Mouse (Mus musculus) spleen, adult 2 months (tissue): Measurements from ENCODE around the gene Mis18a. TPM values are rescaled to one million over a fixed set of nuclear protein-coding genes. Genes with fewer than 3 reads are reported as not detected.

Experiments used
- DNase-seq, 2 experiments: peaks; one replicate each; pipeline versions ENCODE4 v3.0.0 to v3.0.0-alpha.2; 2012 to 2021; ENCODE audit warnings: low spot score in 2 of 2, low read depth in 1 of 2
- H3K27ac ChIP-seq: fragments of 200-500 bp; 2 replicates; pipeline ENCODE4 v1.5.1; 2012; ENCODE audit warnings: low read length, inconsistent platforms; ENCODE audit not compliant: insufficient read depth
- H3K27me3 ChIP-seq: fragments of 200-500 bp; 2 replicates; pipeline ENCODE4 v1.6.1; 2012; ENCODE audit warnings: mild to moderate bottlenecking, moderate library complexity, low read length, inconsistent platforms; ENCODE audit not compliant: control insufficient read depth, insufficient read depth
- H3K36me3 ChIP-seq: fragments of 200-500 bp; 2 replicates; pipeline ENCODE4 v1.6.1; 2012; ENCODE audit warnings: mild to moderate bottlenecking, low read length, inconsistent platforms; ENCODE audit not compliant: control insufficient read depth, insufficient read depth
- H3K4me1 ChIP-seq: fragments of 200-500 bp; 2 replicates; pipeline ENCODE4 v1.6.1; 2011; ENCODE audit warnings: inconsistent platforms; ENCODE audit not compliant: control insufficient read depth, insufficient read depth, insufficient read length
- H3K4me3 ChIP-seq: fragments of 200-500 bp; 2 replicates; pipeline ENCODE4 v1.5.1; 2011; ENCODE audit warnings: mild to moderate bottlenecking, inconsistent platforms; ENCODE audit not compliant: insufficient read depth, insufficient read length; ENCODE audit errors: extremely low read depth
- CTCF ChIP-seq: fragments of 200-500 bp; IDR thresholded peaks from 2 replicates; pipeline ENCODE4 v1.5.1; 2011; ENCODE audit warnings: mild to moderate bottlenecking, inconsistent platforms; ENCODE audit not compliant: insufficient read depth, insufficient read length, insufficient replicate concordance; ENCODE audit errors: extremely low read depth
- POLR2A ChIP-seq: fragments of 200-500 bp; IDR thresholded peaks from 2 replicates; pipeline ENCODE4 v1.6.1; 2011; ENCODE audit warnings: low read depth, low read length, inconsistent platforms
- WGBS: fragments of 180-500 bp; shearing (Covaris S2); methylation state at CpG from one replicate; pipeline ENCODE4 v1.1.7; 2018; 5-methylcytosine and 5-hydroxymethylcytosine counted together
- polyA plus RNA-seq: library from polyadenylated mRNA; depleted of rRNA; stranded (reverse); fragments of >200 nt; gene quantifications from 2 replicates; pipeline ENCODE4 v1.2.3, GENCODE M21; 2012

Gene Mis18a
- polyA plus RNA-seq, 1 experiment, result 14.6 TPM

GRCm38 (mm10) chr16:90693625-90694024 is 33.6 kb downstream of the Mis18a start:
- Histone ChIP-seq H3K4me3 (no peak overlapping the region), H3K27me3 (no peaks in the 10 kb centered on the region), H3K4me1 (no peaks in the 10 kb centered on the region), H3K27ac (no peak overlapping the region), H3K36me3 (no peaks in the 10 kb centered on the region)
- TF ChIP-seq POLR2A (no peak), CTCF (no peak)
- 91% methylated on average over 5 of the region's 5 CpGs for WGBS
- no peak for DNase-seq

GRCm38 (mm10) chr16:90692704-90693385 is 34.4 kb downstream of the Mis18a start:
- Histone ChIP-seq H3K4me3 (no peak overlapping the region), H3K36me3 (no peaks in the 10 kb centered on the region), H3K27ac (no peak overlapping the region), H3K27me3 (no peaks in the 10 kb centered on the region), H3K4me1 (no peaks in the 10 kb centered on the region)
- TF ChIP-seq POLR2A (no peak), CTCF (no peak)
- DNase-seq, result no peak
- 71% methylated on average over 15 of the region's 15 CpGs for WGBS

- Histone ChIP-seq H3K27ac (no peak overlapping the region), H3K4me1 (no peaks in the 10 kb centered on the region), H3K27me3 (no peaks in the 10 kb centered on the region), H3K4me3 (no peak overlapping the region), H3K36me3 (no peaks in the 10 kb centered on the region)
- WGBS, result 80% methylated on average over 12 of the region's 12 CpGs
- TF ChIP-seq POLR2A, result no peak
- no peak for TF ChIP-seq CTCF
- no peak for DNase-seq
Observed at GRCm38 (mm10) chr16:90687687-90688263, 39.4 kb downstream of the Mis18a start.

- DNase-seq, result no peak
- Histone ChIP-seq H3K4me1 (no peaks in the 10 kb centered on the region), H3K27ac (no peak overlapping the region), H3K4me3 (no peak overlapping the region), H3K27me3 (no peaks in the 10 kb centered on the region), H3K36me3 (no peaks in the 10 kb centered on the region)
- 55% methylated on average over 5 of the region's 5 CpGs for WGBS
- TF ChIP-seq CTCF (no peak), POLR2A (no peak)
Observed at GRCm38 (mm10) chr16:90687011-90687410, 40.2 kb downstream of the Mis18a start.

GRCm38 (mm10) chr16:90684092-90684491 is 43.1 kb downstream of the Mis18a start:
- Histone ChIP-seq H3K4me3 (no peak overlapping the region), H3K27ac (no peak overlapping the region), H3K27me3 (no peaks in the 10 kb centered on the region), H3K36me3 (no peaks in the 10 kb centered on the region), H3K4me1 (no peaks in the 10 kb centered on the region)
- TF ChIP-seq CTCF (no peak), POLR2A (no peak)
- WGBS, result 78% methylated on average over 5 of the region's 5 CpGs
- DNase-seq, result no peak

- no peaks in the 10 kb centered on the region for H3K27me3 ChIP-seq
- no peaks in the 10 kb centered on the region for H3K36me3 ChIP-seq
- no peaks in the 10 kb centered on the region for H3K4me1 ChIP-seq
- WGBS, result 90% methylated on average over 16 of the region's 16 CpGs
- TF ChIP-seq POLR2A (no peak), CTCF (no peak)
- no peak for DNase-seq
- H3K4me3 ChIP-seq, result no peak overlapping the region
- H3K27ac ChIP-seq, result no peak overlapping the region
Observed at GRCm38 (mm10) chr16:90679984-90680383, 47.2 kb downstream of the Mis18a start.

- Histone ChIP-seq H3K27me3 (no peaks in the 10 kb centered on the region), H3K27ac (no peak overlapping the region), H3K36me3 (no peaks in the 10 kb centered on the region), H3K4me3 (no peak overlapping the region), H3K4me1 (no peaks in the 10 kb centered on the region)
- no peak for DNase-seq
- WGBS, result 87% methylated on average over 3 of the region's 3 CpGs
- TF ChIP-seq CTCF, result no peak
- TF ChIP-seq POLR2A, result no peak
Observed at GRCm38 (mm10) chr16:90678820-90679219, 48.4 kb downstream of the Mis18a start.
